Mouse (Mus musculus) spleen, adult 2 months (tissue): ENCODE measurements around the gene Pop7.

Source experiments
- CTCF ChIP-seq: fragments of 200-500 bp; IDR thresholded peaks from 2 replicates; pipeline ENCODE4 v1.5.1; 2011; ENCODE audit warnings: mild to moderate bottlenecking, inconsistent platforms; ENCODE audit not compliant: insufficient read depth, insufficient read length, insufficient replicate concordance; ENCODE audit errors: extremely low read depth
- POLR2A ChIP-seq: fragments of 200-500 bp; IDR thresholded peaks from 2 replicates; pipeline ENCODE4 v1.6.1; 2011; ENCODE audit warnings: low read depth, low read length, inconsistent platforms

- TF ChIP-seq CTCF (no peak), POLR2A (no peak)
Observed at GRCm38 (mm10) chr5:137527413-137527812, 25.1 kb upstream of the Pop7 start.
